Mouse (Mus musculus) G1E (cell line): Measurements from ENCODE around the gene Kank1.

Experiments used
- CTCF ChIP-seq: IDR thresholded peaks from 2 replicates; pipeline ENCODE4 v1.5.1; 2012; ENCODE audit warnings: low read depth, low read length, inconsistent platforms, mixed read lengths
- GATA1 ChIP-seq: IDR thresholded peaks from 2 replicates; pipeline ENCODE4 v1.6.1; 2012; ENCODE audit warnings: borderline replicate concordance, low read length, inconsistent platforms, mixed read lengths
- GATA2 ChIP-seq: IDR thresholded peaks from 2 replicates; pipeline ENCODE4 v1.6.1; 2012; ENCODE audit warnings: low read depth, low read length, inconsistent platforms, borderline replicate concordance
- POLR2AphosphoS5 ChIP-seq: IDR thresholded peaks from 2 replicates; pipeline ENCODE4 v1.6.1; 2012; ENCODE audit warnings: low read depth, low read length, inconsistent platforms; ENCODE audit not compliant: insufficient replicate concordance
- TAL1 ChIP-seq: conservative IDR thresholded peaks from 2 replicates; pipeline ENCODE4 v1.6.1; 2012; ENCODE audit warnings: low read depth, low read length, inconsistent platforms, mixed read lengths

GRCm38 (mm10) chr19:25373594-25373993 is 136.8 kb downstream of the Kank1 start:
- TF ChIP-seq CTCF (no peak), POLR2AphosphoS5 (no peak), GATA1 (no peak), TAL1 (no peak), GATA2 (no peak)
